Mouse (Mus musculus) olfactory bulb, adult 2 months (tissue): ENCODE measurements around the gene Drc7. TPM values are rescaled to one million over a fixed set of nuclear protein-coding genes. Genes with fewer than 3 reads are reported as not detected.

ENCODE experiments used
- H3K27ac ChIP-seq: fragments of 200-500 bp; 2 replicates; pipeline ENCODE4 v1.5.1; 2012; ENCODE audit warnings: low read depth, low read length; ENCODE audit not compliant: insufficient read depth
- H3K4me1 ChIP-seq: fragments of 200-500 bp; 2 replicates; pipeline ENCODE4 v1.6.1; 2012; ENCODE audit warnings: low read length; ENCODE audit not compliant: control insufficient read depth, insufficient read depth
- H3K4me3 ChIP-seq: fragments of 200-500 bp; 2 replicates; pipeline ENCODE4 v1.5.1; 2012; ENCODE audit warnings: mild to moderate bottlenecking, low read depth, low read length, moderate library complexity; ENCODE audit not compliant: insufficient read depth
- CTCF ChIP-seq: fragments of 200-500 bp; IDR thresholded peaks from 2 replicates; pipeline ENCODE4 v1.5.1; 2012; ENCODE audit warnings: low read depth, mild to moderate bottlenecking, low read length, moderate library complexity; ENCODE audit not compliant: insufficient read depth
- POLR2A ChIP-seq: fragments of 200-500 bp; IDR thresholded peaks from 2 replicates; pipeline ENCODE4 v1.6.1; 2012; ENCODE audit warnings: mild to moderate bottlenecking, low read depth, low read length, moderate library complexity; ENCODE audit not compliant: insufficient read depth
- WGBS: fragments of 180-500 bp; shearing (Covaris S2); methylation state at CpG from one replicate; pipeline ENCODE4 v1.1.7; 2018; 5-methylcytosine and 5-hydroxymethylcytosine counted together
- polyA plus RNA-seq: library from polyadenylated mRNA; stranded (reverse); fragments of >200 nt; gene quantifications from 2 replicates; pipeline ENCODE4 v1.2.4, GENCODE M21; 2012; ENCODE audit warnings: low replicate concordance; ENCODE audit not compliant: missing spikeins, insufficient read depth, insufficient read length

The Drc7 gene
- polyA plus RNA-seq, 1 experiment: not detected

GRCm38 (mm10) chr8:95080381-95081341 is 25.8 kb downstream of the Drc7 start, which contains the start of gene Katnb1:
Gene Katnb1, plus strand, starts transcription at chr8:95081186.
- TF ChIP-seq POLR2A (peak; percentile 67), CTCF (no peak)
- WGBS: under 1% methylated on average over 47 of the region's 47 CpGs
- Histone ChIP-seq H3K4me1 (peaks cover 24% of the 10 kb centered on the region), H3K27ac (peak within 1 kb of the TSS; percentile 79), H3K4me3 (peak within 1 kb of the TSS; percentile 86)

DNA sequence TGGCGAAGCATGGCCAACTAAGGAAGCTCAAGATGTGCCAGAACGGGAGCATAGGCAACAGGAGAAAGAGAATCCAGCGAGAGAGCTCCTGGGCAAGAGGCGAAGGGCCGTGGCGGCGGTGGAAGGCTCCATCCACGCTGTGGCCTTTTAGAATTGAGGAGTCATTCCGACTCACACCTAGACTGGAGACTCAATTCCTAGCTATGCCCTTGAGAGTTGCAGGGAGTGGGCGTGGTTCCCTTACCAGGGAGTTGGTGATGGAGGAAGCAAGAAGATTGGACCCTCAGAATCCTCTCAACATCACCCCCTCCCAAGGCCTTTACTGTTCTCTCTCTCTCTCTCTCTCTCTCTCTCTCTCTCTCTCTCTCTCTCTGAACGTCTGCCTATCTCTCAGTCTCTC is 26.7 kb downstream of the Drc7 start:
- TF ChIP-seq CTCF: no peak
- no peak for TF ChIP-seq POLR2A
- Histone ChIP-seq H3K4me1 (peaks cover 26% of the 10 kb centered on the region), H3K27ac (no peak overlapping the region), H3K4me3 (peak overlapping the region; percentile 82)
- 3% methylated on average over 11 of the region's 11 CpGs for WGBS

GRCm38 (mm10) chr8:95084261-95084660 is 29.4 kb downstream of the Drc7 start:
- TF ChIP-seq CTCF (no peak), POLR2A (no peak)
- peaks cover 33% of the 10 kb centered on the region for H3K4me1 ChIP-seq
- no peak overlapping the region for H3K4me3 ChIP-seq
- 84% methylated on average over 4 of the region's 4 CpGs for WGBS
- H3K27ac ChIP-seq: no peak overlapping the region

GRCm38 (mm10) chr8:95084744-95085431 is 30.0 kb downstream of the Drc7 start:
- WGBS: 86% methylated on average over 10 of the region's 10 CpGs
- no peak for TF ChIP-seq POLR2A
- no peak for TF ChIP-seq CTCF
- Histone ChIP-seq H3K27ac (no peak overlapping the region), H3K4me1 (peaks cover 33% of the 10 kb centered on the region), H3K4me3 (no peak overlapping the region)

DNA sequence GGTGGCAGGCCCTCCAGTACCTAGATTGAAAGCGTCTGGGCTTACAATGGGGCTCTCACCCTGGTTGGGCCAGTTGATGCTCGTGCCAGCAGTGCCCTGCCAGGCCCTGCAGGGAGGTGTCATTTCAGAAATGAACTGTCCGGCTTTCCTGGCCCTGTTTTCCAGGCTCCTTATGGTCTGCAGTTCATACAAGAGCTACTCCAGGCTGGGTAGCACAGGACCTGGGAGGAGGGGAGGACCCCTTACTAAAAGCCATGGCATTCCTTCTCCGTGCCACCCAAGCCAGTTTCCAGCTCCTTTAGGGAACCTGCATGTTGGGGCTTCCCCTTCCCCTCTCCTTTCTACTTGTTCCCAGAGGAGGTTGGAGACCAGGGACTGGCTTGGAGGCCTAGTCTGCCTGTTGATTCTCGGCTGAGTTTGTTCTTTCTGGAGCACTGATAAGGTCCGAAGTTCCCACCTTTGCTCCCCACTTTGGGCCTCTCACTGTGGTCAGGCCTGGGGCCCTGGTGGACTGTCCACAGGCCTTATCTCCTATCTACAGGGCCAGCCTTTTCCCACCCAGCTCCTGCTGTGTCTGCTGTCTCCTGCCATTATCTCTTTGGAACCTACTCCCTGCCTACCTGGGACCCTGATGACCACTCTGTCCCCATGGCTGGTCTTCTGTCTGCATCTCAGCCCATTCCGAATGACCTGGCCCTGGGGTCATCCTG is 30.7 kb downstream of the Drc7 start:
- Histone ChIP-seq H3K4me1 (peaks cover 33% of the 10 kb centered on the region), H3K4me3 (no peak overlapping the region), H3K27ac (no peak overlapping the region)
- WGBS: 84% methylated on average over 7 of the region's 7 CpGs
- no peak for TF ChIP-seq POLR2A
- no peak for TF ChIP-seq CTCF

DNA sequence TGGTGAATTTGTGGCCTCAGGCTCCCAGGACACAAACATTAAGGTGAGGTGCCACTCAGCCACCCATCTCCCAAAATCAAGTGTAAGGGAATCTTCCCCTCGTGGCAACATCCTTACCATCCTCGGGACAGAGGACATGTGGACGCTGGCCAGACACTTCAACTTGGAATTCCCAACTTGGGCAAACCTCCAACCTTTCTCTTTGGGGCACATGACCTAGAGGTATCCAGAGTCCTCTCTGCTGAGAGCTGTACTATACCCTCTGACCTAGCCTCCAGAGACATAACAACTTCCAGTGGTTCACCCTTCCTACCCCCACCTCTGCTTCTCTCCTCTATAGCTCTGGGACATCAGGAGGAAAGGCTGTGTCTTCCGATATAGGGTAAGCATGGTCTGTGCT is 38.7 kb downstream of the Drc7 start:
- Histone ChIP-seq H3K4me3 (no peak overlapping the region), H3K4me1 (peaks cover 5% of the 10 kb centered on the region; the same call in 1 of the 2 replicates), H3K27ac (no peak overlapping the region)
- TF ChIP-seq CTCF (no peak), POLR2A (no peak)
- WGBS: 79% methylated on average over 4 of the region's 4 CpGs

- no peaks in the 10 kb centered on the region for H3K4me1 ChIP-seq
- H3K27ac ChIP-seq: no peak overlapping the region
- no peak for TF ChIP-seq POLR2A
- TF ChIP-seq CTCF: peak; percentile 88
- H3K4me3 ChIP-seq: no peak overlapping the region
- 27% methylated on average over 5 of the region's 5 CpGs for WGBS
These were observed 44.1 kb downstream of the Drc7 start for GRCm38 (mm10) chr8:95099009-95099408.

- TF ChIP-seq POLR2A (no peak), CTCF (no peak)
- Histone ChIP-seq H3K4me1 (no peaks in the 10 kb centered on the region), H3K4me3 (no peak overlapping the region), H3K27ac (no peak overlapping the region)
- 73% methylated on average over 4 of the region's 4 CpGs for WGBS
These were observed 47.1 kb downstream of the Drc7 start for GRCm38 (mm10) chr8:95101972-95102371.

DNA sequence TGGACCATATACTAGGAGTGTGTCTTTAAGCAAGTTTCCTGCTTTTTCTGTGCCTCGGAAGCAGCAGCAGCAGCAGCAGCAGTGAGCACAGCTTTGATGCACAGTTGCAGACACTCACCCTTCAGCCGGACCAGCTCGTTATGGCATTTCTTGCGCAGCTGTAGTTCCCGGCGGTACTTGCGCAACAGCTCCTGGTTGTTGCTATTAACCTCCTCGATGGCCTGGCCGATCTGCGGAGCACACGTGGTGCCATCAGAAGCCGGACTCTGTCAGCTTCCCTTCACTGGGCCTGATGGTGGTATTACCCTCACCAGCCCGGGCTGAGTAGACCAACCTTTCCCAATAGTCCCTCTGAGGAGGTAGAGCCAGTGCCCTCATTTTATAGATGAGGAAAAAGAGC is 52.4 kb downstream of the Drc7 start:
- Histone ChIP-seq H3K4me1 (no peaks in the 10 kb centered on the region), H3K4me3 (no peak overlapping the region), H3K27ac (no peak overlapping the region)
- WGBS: 83% methylated on average over 13 of the region's 13 CpGs
- TF ChIP-seq CTCF (no peak), POLR2A (no peak)

DNA sequence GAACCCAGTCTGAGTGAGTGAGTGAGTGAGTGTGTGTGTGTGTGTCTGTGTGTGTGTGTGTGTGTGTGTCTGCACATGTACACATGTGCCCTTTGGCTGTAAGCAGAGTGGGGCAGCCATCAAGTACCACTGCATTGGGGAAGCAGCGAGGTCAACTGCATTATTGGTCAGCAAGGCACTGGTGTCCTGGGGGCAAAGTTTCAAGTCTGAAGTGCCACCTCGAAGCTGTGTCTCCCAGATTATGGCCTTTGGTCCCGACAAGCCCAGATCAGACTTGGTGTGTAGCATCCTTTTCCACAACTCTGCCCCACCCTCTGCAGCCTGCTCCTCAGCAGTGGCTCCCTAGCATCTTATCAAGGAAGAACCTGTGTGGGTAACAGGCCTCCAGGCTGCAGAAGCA is 57.7 kb downstream of the Drc7 start:
- WGBS: 85% methylated on average over 3 of the region's 3 CpGs

More for the DNA sequence above, 57.7 kb downstream of the Drc7 start:
- Histone ChIP-seq H3K4me3 (no peak overlapping the region), H3K27ac (no peak overlapping the region), H3K4me1 (no peaks in the 10 kb centered on the region)
- TF ChIP-seq CTCF (no peak), POLR2A (no peak)
